Mouse (Mus musculus) midbrain, embryonic 10.5 days (tissue): ENCODE results near the gene Hint1. TPM values are rescaled to one million over a fixed set of nuclear protein-coding genes. Genes with fewer than 3 reads are reported as not detected.

Experiments used
- DNase-seq: peaks from one replicate; pipeline ENCODE4 v3.0.0-alpha.2; 2017; ENCODE audit warnings: low spot score
- H3K27ac ChIP-seq: fragments of 300-500 bp; sonication (generic); replicated peaks from 2 replicates; pipeline ENCODE4 v1.5.1; 2016; ENCODE audit warnings: mild to moderate bottlenecking
- H3K27me3 ChIP-seq: fragments of 300-500 bp; sonication (generic); 2 replicates; pipeline ENCODE4 v1.6.1; 2016; ENCODE audit warnings: low read depth, mild to moderate bottlenecking; ENCODE audit not compliant: poor library complexity, severe bottlenecking
- H3K36me3 ChIP-seq: fragments of 300-500 bp; sonication (generic); 2 replicates; pipeline ENCODE4 v1.6.1; 2016; ENCODE audit warnings: mild to moderate bottlenecking, moderate library complexity
- H3K4me1 ChIP-seq: fragments of 300-500 bp; sonication (generic); 2 replicates; pipeline ENCODE4 v1.6.1; 2016
- H3K4me3 ChIP-seq: fragments of 300-500 bp; sonication (generic); 2 replicates; pipeline ENCODE4 v1.5.1; 2016; ENCODE audit warnings: mild to moderate bottlenecking, moderate library complexity
- H3K9me3 ChIP-seq: fragments of 300-500 bp; sonication (generic); replicated peaks from 2 replicates; pipeline ENCODE4 v1.6.1; 2016; ENCODE audit warnings: mild to moderate bottlenecking
- WGBS: fragments of 180-500 bp; shearing (Covaris S2); methylation state at CpG from one replicate; pipeline ENCODE4 v1.1.7; 2016; 5-methylcytosine and 5-hydroxymethylcytosine counted together
- polyA plus RNA-seq: library from polyadenylated mRNA; unstranded; fragments of >200 nt; fragmentation: Nextera tagmentation; extraction: Ambion mirVana; gene quantifications from 2 replicates; pipeline ENCODE4 v1.2.1, GENCODE M21; 2016

Gene Hint1
- 625 and 682 TPM in 2 replicates for polyA plus RNA-seq

- no peaks in the 10 kb centered on the region for H3K27me3 ChIP-seq
- no peaks in the 10 kb centered on the region for H3K9me3 ChIP-seq
- H3K4me1 ChIP-seq, result peaks cover 37% of the 10 kb centered on the region
- peaks cover 35% of the 10 kb centered on the region for H3K36me3 ChIP-seq
- DNase-seq, result peak; percentile 92
- H3K27ac ChIP-seq, result peak within 1 kb of the TSS; percentile 99
- peak within 1 kb of the TSS; percentile 96 for H3K4me3 ChIP-seq
- WGBS, result under 1% methylated on average over 103 of the region's 107 CpGs
These were observed at the start of gene Hint1 for GRCm38 (mm10) chr11:54866119-54867048. Gene Hint1 (plus strand): TSS chr11:54866383.

DNA sequence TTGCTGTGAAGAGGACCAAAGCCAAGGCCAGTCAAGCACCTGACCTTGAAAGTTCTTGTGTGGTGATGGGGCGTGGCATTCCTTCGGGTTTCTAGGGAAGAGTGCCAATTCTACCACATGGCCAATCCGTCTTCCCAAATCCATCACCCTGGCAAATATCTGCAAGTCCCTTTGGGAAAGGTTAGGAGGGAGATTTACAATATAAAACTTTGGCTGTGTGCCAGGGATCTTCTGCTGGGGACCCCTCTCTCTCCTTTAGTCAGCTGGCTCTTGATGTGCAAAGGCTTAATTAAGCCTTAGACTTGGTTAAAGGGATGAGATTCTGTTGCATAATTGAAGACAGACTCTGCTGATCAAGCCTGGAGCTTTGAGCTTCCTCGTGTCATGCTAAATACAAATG lies 48.7 kb upstream of the Hint1 start:
- Histone ChIP-seq H3K27ac (peak overlapping the region; percentile 10; the same call in 1 of the 2 replicates), H3K4me1 (peaks cover 32% of the 10 kb centered on the region), H3K27me3 (no peaks in the 10 kb centered on the region), H3K9me3 (no peaks in the 10 kb centered on the region), H3K4me3 (no peak overlapping the region), H3K36me3 (no peaks in the 10 kb centered on the region)
- DNase-seq, result no peak
- WGBS, result 92% methylated on average over 4 of the region's 4 CpGs

- no peak for DNase-seq
- no peak overlapping the region for H3K4me3 ChIP-seq
- H3K9me3 ChIP-seq, result peaks cover 7% of the 10 kb centered on the region
- 62% methylated on average over 7 of the region's 7 CpGs for WGBS
- H3K4me1 ChIP-seq, result peaks cover 13% of the 10 kb centered on the region
- no peaks in the 10 kb centered on the region for H3K27me3 ChIP-seq
- no peaks in the 10 kb centered on the region for H3K36me3 ChIP-seq
- peak overlapping the region; percentile 42; the same call in 1 of the 2 replicates for H3K27ac ChIP-seq
These were observed 46.7 kb upstream of the Hint1 start for GRCm38 (mm10) chr11:54819489-54819888.

DNA sequence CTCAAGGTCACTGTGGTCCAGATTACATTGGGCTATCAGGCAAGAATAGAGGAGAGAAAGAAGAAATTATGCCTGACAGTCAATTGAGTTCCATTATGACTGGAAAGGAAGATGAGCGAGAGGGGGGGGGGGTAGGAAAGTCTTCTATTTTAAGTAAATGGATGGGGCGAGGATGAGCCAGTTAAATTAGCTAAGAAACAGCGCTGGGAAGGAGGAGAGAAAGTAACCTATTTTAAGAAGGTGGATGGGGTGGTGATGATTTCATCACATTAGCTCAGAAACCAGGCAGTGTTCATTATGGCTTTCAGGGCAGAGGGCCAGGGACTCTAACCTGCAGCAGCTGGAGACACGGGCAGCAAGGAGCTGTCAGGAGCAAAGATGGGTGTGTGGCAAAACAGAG lies 42.7 kb upstream of the Hint1 start:
- Histone ChIP-seq H3K4me3 (no peak overlapping the region), H3K4me1 (peaks cover 13% of the 10 kb centered on the region), H3K27me3 (no peaks in the 10 kb centered on the region), H3K36me3 (no peaks in the 10 kb centered on the region), H3K27ac (no peak overlapping the region), H3K9me3 (peaks cover 7% of the 10 kb centered on the region)
- no peak for DNase-seq
- 86% methylated on average over 4 of the region's 4 CpGs for WGBS

DNA sequence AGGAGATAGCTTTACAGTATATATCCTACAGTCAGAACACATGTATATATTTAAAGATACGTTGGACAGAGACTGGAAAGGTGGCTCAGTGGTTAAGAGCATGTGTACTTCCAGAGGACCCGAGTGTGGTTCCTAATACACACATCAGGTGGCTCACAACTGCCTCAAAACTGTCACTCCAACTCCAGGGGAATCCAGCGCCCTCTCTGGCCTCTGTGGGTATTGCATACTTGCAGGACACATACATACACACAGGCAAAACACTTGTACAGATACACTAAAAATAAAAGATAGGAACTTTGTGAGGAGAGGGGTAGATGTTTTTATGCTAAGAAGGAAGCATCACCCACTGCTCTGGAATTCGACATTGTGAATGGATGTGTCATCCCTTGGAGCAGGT lies 40.4 kb upstream of the Hint1 start:
- Histone ChIP-seq H3K9me3 (peaks cover 7% of the 10 kb centered on the region), H3K4me3 (no peak overlapping the region), H3K27ac (no peak overlapping the region), H3K27me3 (no peaks in the 10 kb centered on the region), H3K36me3 (no peaks in the 10 kb centered on the region), H3K4me1 (peaks cover under 1% of the 10 kb centered on the region; the same call in 1 of the 2 replicates)
- DNase-seq, result no peak
- WGBS, result 85% methylated on average over 4 of the region's 4 CpGs

GRCm38 (mm10) chr11:54826819-54827218 lies 39.4 kb upstream of the Hint1 start:
- Histone ChIP-seq H3K9me3 (peaks cover 7% of the 10 kb centered on the region), H3K27me3 (no peaks in the 10 kb centered on the region), H3K27ac (no peak overlapping the region), H3K4me1 (no peaks in the 10 kb centered on the region), H3K4me3 (no peak overlapping the region), H3K36me3 (no peaks in the 10 kb centered on the region)
- 95% methylated on average over 8 of the region's 8 CpGs for WGBS
- no peak for DNase-seq

DNA sequence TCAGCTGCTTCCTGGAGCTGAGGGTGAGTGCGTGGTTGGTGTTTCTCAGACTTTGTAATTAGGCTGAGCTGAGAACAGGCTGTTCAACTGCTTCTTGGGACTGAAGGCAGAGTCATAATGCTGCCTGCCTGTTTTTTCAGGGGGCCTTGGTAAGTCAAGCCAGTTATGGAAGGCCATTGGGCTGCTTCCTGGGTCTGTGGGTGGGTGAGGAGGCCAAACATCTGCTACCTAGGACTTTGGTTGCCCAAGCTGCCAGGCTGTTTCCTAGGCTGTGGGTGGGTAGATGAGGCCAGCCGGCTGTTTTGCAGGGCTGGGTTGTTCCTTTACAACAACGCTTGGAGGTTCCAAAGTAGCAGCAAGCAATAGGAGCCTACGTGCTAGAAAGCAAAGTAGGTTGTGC lies 32.4 kb upstream of the Hint1 start:
- H3K27me3 ChIP-seq, result no peaks in the 10 kb centered on the region
- no peak for DNase-seq
- peak overlapping the region; percentile 38; the same call in 1 of the 2 replicates for H3K27ac ChIP-seq
- H3K36me3 ChIP-seq, result no peaks in the 10 kb centered on the region
- H3K4me3 ChIP-seq, result no peak overlapping the region
- WGBS, result 91% methylated on average over 4 of the region's 4 CpGs
- H3K4me1 ChIP-seq, result no peaks in the 10 kb centered on the region
- H3K9me3 ChIP-seq, result no peaks in the 10 kb centered on the region

DNA sequence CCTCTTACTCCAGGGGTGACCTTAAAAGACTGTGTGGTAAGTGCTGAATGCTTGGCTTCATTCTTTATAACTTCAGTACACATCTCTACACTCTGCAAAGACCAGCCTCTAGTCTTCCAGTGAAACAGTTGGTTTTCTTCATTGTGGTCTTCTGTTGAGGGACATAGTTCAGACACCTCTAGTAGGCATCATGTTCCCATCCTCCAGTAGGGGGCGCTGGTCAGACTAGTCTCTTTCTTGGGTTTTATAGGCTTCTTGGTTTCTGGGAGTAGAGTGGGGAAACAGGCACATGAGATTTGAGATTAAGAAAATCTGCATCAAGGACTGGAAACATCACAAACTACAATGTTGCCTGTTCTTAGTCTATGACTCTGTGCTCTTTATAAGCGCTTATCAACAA lies 31.6 kb upstream of the Hint1 start:
- no peaks in the 10 kb centered on the region for H3K27me3 ChIP-seq
- no peak overlapping the region for H3K27ac ChIP-seq
- no peaks in the 10 kb centered on the region for H3K36me3 ChIP-seq
- DNase-seq, result no peak
- 55% methylated on average over 2 of the region's 2 CpGs for WGBS
- H3K9me3 ChIP-seq, result no peaks in the 10 kb centered on the region
- no peak overlapping the region for H3K4me3 ChIP-seq
- H3K4me1 ChIP-seq, result no peaks in the 10 kb centered on the region

DNA sequence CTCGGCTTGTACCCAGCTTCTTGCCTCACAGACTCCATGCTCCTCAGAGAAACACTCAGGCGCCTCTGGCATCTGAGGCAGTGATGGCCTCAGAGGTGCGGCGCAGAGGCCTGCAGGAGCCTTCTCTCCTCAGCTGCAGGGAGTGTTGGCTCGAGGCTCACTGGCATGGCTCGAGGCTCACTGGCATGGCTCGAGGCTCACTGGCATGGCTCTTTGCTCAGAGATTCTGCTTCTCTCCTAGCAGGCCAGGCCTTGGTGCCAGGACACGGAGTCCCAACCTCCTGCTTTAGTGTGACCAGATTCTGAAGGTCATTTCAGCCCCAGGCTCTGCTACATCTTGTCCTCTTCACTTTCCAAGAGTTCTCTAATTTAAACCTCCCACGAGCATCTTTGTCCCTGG lies 30.1 kb upstream of the Hint1 start:
- Histone ChIP-seq H3K4me3 (no peak overlapping the region), H3K4me1 (no peaks in the 10 kb centered on the region), H3K27ac (no peak overlapping the region), H3K27me3 (no peaks in the 10 kb centered on the region), H3K9me3 (no peaks in the 10 kb centered on the region), H3K36me3 (no peaks in the 10 kb centered on the region)
- 84% methylated on average over 9 of the region's 9 CpGs for WGBS
- no peak for DNase-seq

- Histone ChIP-seq H3K27me3 (no peaks in the 10 kb centered on the region), H3K27ac (no peak overlapping the region), H3K4me1 (peaks cover 4% of the 10 kb centered on the region), H3K36me3 (no peaks in the 10 kb centered on the region), H3K4me3 (no peak overlapping the region), H3K9me3 (no peaks in the 10 kb centered on the region)
- DNase-seq, result no peak
- WGBS, result 91% methylated on average over 4 of the region's 4 CpGs
These were observed 26.5 kb upstream of the Hint1 start for GRCm38 (mm10) chr11:54839696-54840095.

DNA sequence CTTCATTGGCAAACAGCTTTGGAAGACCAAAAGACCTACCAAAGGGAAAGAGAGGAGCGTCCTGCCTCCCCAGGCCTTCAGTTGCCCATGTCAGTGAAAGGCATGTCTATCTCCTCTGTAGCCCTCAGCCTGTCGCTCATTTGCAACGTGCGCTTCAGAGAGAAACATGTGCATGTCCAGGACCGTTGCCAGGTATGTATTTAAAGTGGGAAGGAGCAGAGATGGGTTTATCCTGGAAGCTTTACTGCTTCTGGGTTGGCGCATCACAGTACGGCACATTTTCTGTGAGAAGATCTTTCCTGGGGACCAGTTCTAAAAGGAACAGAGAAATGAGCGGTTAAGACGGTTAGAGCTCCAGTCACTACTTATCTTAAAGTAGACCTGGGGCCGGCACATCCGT lies 25.3 kb upstream of the Hint1 start:
- no peak overlapping the region for H3K4me3 ChIP-seq
- no peaks in the 10 kb centered on the region for H3K36me3 ChIP-seq
- no peak overlapping the region for H3K27ac ChIP-seq
- no peak for DNase-seq
- WGBS, result 92% methylated on average over 11 of the region's 11 CpGs
- no peaks in the 10 kb centered on the region for H3K9me3 ChIP-seq
- H3K4me1 ChIP-seq, result peaks cover 16% of the 10 kb centered on the region
- no peaks in the 10 kb centered on the region for H3K27me3 ChIP-seq

GRCm38 (mm10) chr11:54844424-54844823 lies 21.8 kb upstream of the Hint1 start:
- H3K9me3 ChIP-seq, result no peaks in the 10 kb centered on the region
- H3K27me3 ChIP-seq, result no peaks in the 10 kb centered on the region
- H3K4me3 ChIP-seq, result no peak overlapping the region
- H3K27ac ChIP-seq, result peak overlapping the region; percentile 66; the same call in 1 of the 2 replicates
- 75% methylated on average over 9 of the region's 9 CpGs for WGBS
- H3K36me3 ChIP-seq, result no peaks in the 10 kb centered on the region
- peaks cover 28% of the 10 kb centered on the region for H3K4me1 ChIP-seq
- DNase-seq, result no peak

DNA sequence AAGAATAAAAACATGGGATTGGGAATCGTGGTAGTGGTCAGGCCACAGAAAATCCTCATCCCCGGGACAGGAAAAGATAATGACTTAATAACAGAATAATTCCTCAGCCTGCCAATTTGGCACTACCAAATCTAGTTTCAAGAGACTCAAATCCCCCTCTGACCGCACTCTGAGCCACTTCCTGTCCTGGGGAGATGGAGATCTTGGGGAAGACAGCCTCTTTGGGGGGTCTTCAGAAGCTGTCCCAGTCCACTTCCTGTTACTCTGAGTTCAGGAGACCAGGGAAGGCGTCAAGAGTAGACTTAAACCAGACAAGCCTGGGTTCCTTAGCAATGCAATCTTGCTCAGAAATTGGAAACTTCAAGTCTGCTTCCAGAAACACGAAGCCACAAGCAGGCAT lies 21.2 kb upstream of the Hint1 start:
- H3K27me3 ChIP-seq, result no peaks in the 10 kb centered on the region
- 91% methylated on average over 5 of the region's 5 CpGs for WGBS
- DNase-seq, result no peak
- peak overlapping the region; percentile 66 for H3K27ac ChIP-seq
- H3K4me3 ChIP-seq, result no peak overlapping the region
- H3K36me3 ChIP-seq, result no peaks in the 10 kb centered on the region
- H3K9me3 ChIP-seq, result no peaks in the 10 kb centered on the region
- peaks cover 28% of the 10 kb centered on the region for H3K4me1 ChIP-seq
